Mouse (Mus musculus): ENCODE measurements around the gene Cluh. TPM values are rescaled to one million over a fixed set of nuclear protein-coding genes. Genes with fewer than 3 reads are reported as not detected.

The Cluh gene
- total RNA-seq, 2 experiments from 2014 or later, result 94.5 to 102 TPM

DNA sequence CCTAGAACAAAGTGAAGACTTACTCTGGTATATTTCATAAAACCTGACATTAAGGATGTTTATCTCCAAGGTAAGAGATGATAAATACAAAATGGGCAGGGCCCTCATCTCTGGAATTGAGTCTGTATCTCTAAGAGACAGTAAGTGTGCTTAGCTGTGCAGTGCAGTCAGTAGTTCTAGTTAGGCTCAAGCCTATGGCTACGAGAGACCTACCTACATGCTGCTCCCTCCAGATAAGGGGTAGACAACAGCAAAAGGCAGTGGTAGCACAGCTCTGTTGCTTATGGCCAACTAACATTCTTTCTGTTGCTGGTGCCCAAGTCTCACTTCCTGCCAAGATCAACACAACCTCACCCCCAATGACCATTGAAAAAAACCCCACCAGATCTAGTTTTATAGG is 24.3 kb downstream of the Cluh start:
- no peak for DNase-seq

DNA sequence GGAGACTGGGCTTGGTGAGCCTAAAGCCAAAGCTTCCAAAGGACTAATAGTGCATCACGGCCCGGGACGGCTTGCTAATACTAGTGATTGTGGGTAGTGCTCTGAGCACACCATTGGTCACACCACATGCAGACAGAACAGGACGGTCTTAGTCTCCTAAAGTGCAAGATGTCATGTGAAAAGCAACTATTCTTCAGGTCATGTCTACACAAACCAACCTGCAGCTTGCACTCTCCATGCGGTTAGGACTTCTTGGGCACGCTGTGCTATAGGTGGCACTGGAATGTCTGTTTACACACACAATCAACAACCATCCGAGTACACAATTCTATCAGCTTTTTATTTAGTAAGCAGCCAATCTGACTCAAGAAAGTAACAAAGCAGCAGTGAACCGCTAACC is 25.4 kb downstream of the Cluh start:
- DNase-seq, result no peak

DNA sequence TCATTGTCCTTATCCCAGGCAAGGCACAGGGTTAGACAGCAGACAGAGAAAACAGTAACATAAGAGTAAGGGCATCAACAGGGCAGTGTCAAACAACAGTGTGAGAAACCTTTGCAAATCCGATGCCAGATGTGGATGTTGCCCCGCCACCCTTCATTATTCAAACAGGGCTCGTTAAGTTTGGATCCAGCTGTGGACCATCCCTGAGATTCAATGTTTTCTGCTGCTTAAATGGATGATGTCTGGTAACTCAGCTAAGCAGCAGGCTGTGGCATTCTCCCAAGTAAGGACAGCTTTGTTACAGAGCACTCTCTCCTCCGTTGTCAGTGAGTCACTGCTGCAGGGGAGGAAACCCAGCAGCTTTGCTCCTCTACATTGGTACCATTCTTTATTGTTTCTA is 25.9 kb downstream of the Cluh start:
- DNase-seq, result no peak

DNA sequence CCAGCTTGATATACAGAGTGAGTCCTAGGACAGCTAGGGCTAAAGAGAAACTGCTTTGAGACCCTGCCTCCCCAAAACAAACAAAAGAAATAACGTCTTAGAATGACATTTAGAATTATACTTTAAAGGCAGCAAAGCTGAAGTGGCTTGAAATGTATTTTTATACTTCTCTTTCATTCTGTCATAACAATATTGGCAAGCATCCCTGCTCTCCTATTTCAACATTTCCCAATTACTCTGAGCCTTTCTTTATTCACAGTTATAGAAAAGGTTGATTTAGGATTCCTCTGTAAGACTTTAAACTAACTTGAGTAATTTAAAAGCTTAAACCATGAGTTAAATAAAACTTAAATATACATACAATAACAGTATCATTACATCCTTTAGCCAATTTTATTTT is 42.9 kb downstream of the Cluh start:
- no peak for DNase-seq

DNA sequence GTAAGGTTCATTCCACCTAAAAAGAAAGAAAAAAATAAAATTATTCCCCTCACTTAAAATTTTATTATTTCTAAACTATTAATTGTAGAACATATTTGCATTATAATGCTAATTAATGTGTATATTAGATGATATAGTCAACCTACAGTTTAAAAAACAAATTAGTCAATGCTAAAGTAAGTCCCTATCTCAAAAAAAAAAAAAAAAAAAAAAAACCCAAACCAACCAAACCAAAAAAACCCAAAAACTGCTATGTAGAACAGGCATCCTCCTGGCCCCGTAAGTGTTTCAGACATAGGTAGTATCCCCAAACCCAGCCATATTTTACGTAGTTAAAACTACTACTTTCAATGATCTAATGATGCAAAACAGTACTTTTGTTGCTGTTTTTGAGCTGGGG is 50.2 kb downstream of the Cluh start:
- DNase-seq, result no peak

DNA sequence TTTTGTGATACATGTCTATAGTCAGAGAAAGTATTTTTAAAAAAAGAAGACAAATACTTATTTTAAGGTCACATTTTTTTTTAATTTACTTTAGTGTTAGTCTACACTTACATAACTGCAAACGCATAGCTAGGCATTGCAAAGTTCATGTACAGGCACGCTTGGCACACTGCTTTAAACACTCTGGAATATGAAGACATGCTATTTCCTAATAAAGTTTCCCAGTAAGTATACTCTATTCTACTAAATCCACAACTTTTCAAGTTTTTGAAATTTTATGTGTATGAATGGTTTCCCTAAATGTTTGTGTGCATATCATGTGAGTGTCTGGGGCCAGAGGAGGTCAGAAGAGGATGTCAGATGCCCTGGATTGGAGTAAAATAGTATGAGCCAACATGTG is 54.8 kb downstream of the Cluh start:
- DNase-seq, result no peak

DNA sequence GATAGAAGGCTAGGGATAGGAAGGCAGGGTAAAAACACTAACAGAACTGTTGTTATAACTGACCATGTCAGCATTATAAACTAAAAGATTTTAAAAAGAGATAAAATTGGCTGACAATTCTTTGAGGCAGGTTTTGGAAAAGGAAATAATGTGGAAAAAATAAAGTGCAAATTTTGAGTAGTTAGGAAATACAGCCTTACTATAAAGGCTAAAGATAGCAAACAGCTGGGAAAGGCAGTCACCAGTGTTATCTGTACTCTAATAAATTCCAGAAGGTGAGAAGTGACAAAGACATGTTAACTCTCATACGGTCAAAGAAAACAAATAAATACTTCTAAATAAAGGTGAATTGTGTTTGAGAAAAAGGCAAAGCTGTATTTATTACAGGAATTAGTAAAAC is 59.5 kb downstream of the Cluh start:
- DNase-seq, result no peak

DNA sequence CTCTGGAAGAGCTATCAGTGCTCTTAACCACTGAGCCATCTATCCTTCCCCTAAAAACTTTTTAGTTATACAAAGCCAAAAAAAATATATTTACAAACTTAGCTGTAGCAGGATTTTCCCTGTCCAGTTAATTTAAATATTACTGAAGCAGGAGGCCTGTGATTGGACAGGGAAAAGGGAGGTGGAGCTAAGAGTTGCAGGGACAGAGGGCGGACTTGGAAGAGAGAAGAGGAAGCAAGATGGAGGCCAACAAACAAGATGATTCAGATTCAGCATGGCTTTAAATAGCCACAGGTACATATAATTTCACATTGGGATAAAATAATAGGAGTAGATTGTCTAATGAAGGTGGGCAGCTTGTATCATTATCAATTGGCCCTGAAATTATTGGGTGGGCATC is 61.4 kb downstream of the Cluh start:
- no peak for DNase-seq

DNA sequence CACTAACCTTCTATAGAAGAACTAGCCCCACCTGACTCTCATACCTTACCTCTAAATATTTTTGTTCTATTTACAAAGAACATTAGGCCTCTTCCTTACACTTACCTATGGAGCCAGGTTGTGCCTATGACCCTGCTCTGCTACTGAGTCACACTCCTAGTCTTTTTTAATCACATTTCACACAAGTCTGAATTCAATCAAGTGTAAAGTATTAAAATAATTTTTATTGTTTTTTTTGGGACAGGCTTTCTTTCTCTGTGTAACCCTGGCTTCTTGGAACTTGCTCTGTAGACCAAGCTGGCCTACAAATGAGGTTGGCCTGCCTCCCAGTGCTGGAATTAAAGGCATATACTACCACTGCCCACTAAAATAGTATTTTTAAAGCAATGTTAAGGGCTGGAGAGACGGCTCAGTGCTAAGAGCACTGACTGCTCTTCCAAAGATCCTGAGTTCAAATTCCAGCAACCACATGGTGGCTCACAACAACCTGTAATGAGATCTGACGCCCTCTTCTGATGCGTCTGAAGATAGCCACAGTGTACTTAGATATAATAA is 66.8 kb downstream of the Cluh start:
- no peak for DNase-seq

Other genes with a start within 250 kb of the Cluh start
- 10 to 100 TPM in 1 of 2 experiments, 1 to 10 TPM in 1; 6.2 to 10.7 TPM for gene Rap1gap2, start 38.6 kb upstream of the Cluh start, total RNA-seq (2021)
- gene Ccdc92b, start 29.9 kb upstream of the Cluh start, total RNA-seq (2021), result under 1 TPM; 0.11 to 0.13 TPM
- 100 to 1,000 TPM in 1 of 2 experiments, 10 to 100 TPM in 1; 96.4 to 101 TPM for gene Pafah1b1, start 75.2 kb downstream of the Cluh start, total RNA-seq (2021)
- 10 to 100 TPM in 1 of 2 experiments, 1 to 10 TPM in 1; 8.4 to 10.9 TPM for gene Mettl16, start 121.3 kb downstream of the Cluh start, total RNA-seq (2021)
- gene Mnt, start 181.4 kb downstream of the Cluh start, total RNA-seq (2021), result 1 to 10 TPM; 5.3 to 5.6 TPM
- 1 to 10 TPM; 1.4 to 2.0 TPM for gene Sgsm2, start 247.6 kb downstream of the Cluh start, total RNA-seq (2021)
- 10 to 100 TPM; 19.0 to 22.7 TPM for gene Tsr1, start 248.6 kb downstream of the Cluh start, total RNA-seq (2021)

Measured in gastrocnemius, postnatal 25 days (tissue).